Mouse (Mus musculus): ENCODE measurements at regions not wholly inside any gene's neighbourhood (a gene's known extent, or its start where the extent isn't known, plus 50 kb on each side); places are given as distances from the start of the nearest gene placed in this dataset.
A peak's percentile ranks its signal among the peaks of the same experiment; 100 is the strongest.

DNA sequence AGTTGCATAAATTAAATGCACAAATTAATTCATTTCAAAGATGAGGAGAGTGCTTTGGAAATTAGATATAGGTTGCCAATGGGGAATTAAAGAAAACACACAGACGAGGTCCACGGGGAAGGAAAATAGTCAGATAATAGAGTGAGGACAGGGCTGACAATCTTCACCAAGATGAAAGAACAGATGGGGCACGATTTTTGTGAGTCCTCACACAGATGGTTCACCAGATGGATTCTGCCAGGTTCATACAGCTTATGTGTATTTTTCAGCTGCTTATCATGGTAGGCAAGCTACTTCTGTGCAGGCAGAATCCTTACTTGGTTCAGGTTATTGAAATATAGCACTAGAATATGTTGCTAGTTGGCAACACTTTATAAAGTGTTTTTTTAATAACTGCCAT, 1585.4 kb upstream of the Igfbp7 start:
- Histone ChIP-seq H3K27me3 (ENCODE audit: control insufficient read depth, insufficient read depth, low read length) (no peaks in the 10 kb centered on the region), H3K4me1 (replicated peaks; ENCODE audit: control insufficient read depth, insufficient read depth, low read length) (no peaks in the 10 kb centered on the region), H3K4me3 (ENCODE audit: low read depth, low read length) (no peak overlapping the region), H3K4me2 (ENCODE audit: low read depth, low read length, severe bottlenecking) (no peak overlapping the region), H3K9me3 (ENCODE audit: control insufficient read depth, low read length) (no peaks in the 10 kb centered on the region), H3K36me3 (ENCODE audit: control insufficient read depth, insufficient read depth, low read length) (no peaks in the 10 kb centered on the region), H3K9ac (ENCODE audit: low read length) (no peak overlapping the region), H3K27ac (ENCODE audit: low read depth, low read length) (no peak overlapping the region)
- WGBS = 67% methylated on average over 3 of the region's 3 CpGs
- no peak for DNase-seq (ENCODE audit: low spot score)
- 0 out of 2 replicates have a peak, but pooled peaks have one; percentile 49 for ATAC-seq (replicated peaks; ENCODE audit: low FRiP score)

DNA sequence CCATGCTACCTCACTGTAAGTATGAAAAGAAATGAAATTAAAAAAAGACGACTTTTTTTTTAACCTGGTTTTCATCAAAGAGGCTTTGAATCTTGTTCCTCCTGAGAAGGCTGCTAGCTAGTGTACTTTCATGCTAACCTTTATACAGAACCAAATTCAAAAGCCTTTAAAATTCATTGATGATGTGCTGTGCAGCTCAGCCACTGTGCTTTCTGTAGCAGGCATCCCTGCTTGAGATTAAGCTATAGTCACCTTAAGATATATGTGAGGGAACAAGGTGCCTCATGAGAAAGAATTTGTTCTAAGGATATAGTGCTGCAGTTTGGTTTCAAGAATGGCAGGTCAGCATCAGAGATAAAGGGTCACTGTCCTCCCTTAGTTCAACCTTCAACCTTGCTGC, 1581.9 kb upstream of the Igfbp7 start:
- no peak overlapping the region for H3K4me3 ChIP-seq (ENCODE audit: low read depth, low read length)
- H3K9me3 ChIP-seq (ENCODE audit: control insufficient read depth, low read length) = no peaks in the 10 kb centered on the region
- no peaks in the 10 kb centered on the region for H3K4me1 ChIP-seq (replicated peaks; ENCODE audit: control insufficient read depth, insufficient read depth, low read length)
- no peaks in the 10 kb centered on the region for H3K36me3 ChIP-seq (ENCODE audit: control insufficient read depth, insufficient read depth, low read length)
- no peak overlapping the region for H3K9ac ChIP-seq (ENCODE audit: low read length)
- ATAC-seq (replicated peaks; ENCODE audit: low FRiP score) = no peak
- 89% methylated on average over 1 of the region's 1 CpGs for WGBS
- H3K4me2 ChIP-seq (ENCODE audit: low read depth, low read length, severe bottlenecking) = no peak overlapping the region
- no peak for DNase-seq (ENCODE audit: low spot score)
- no peak overlapping the region for H3K27ac ChIP-seq (ENCODE audit: low read depth, low read length)
- H3K27me3 ChIP-seq (ENCODE audit: control insufficient read depth, insufficient read depth, low read length) = no peaks in the 10 kb centered on the region

DNA sequence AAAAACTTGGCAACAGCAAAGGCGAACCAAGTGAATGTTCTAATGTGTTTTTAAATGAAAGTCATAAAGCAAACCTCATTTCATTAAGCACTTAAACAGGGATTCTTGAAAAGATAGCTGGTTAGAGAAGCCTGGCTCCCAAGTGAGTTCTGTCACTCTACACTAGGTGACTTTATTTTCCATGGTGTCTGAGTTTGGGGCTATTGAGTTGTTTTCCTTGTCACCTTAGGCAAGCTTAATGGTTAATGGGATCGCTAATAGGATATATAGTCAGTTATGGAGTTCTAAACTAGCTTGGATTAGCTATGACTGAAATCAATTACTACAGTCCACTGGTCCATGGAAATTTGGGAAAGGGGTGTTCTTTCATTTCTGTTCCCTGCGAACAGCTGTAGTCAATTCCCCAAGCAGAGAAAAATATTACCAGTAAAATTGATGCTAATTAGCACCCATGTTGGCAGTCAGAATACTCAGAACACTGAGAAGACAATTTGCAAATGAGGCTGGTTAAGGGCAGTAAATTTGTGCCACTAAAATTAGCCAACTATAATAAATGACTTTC, 1568.7 kb upstream of the Igfbp7 start:
- DNase-seq (ENCODE audit: low spot score) = no peak
- no peak overlapping the region for H3K9ac ChIP-seq (ENCODE audit: low read length)
- 86% methylated on average over 3 of the region's 3 CpGs for WGBS
- no peaks in the 10 kb centered on the region for H3K4me1 ChIP-seq (replicated peaks; ENCODE audit: control insufficient read depth, insufficient read depth, low read length)
- no peaks in the 10 kb centered on the region for H3K9me3 ChIP-seq (ENCODE audit: control insufficient read depth, low read length)
- ATAC-seq (replicated peaks; ENCODE audit: low FRiP score) = no peak
- no peak overlapping the region for H3K4me3 ChIP-seq (ENCODE audit: low read depth, low read length)
- H3K27me3 ChIP-seq (ENCODE audit: control insufficient read depth, insufficient read depth, low read length) = no peaks in the 10 kb centered on the region
- no peak overlapping the region for H3K27ac ChIP-seq (ENCODE audit: low read depth, low read length)
- no peak overlapping the region for H3K4me2 ChIP-seq (ENCODE audit: low read depth, low read length, severe bottlenecking)
- H3K36me3 ChIP-seq (ENCODE audit: control insufficient read depth, insufficient read depth, low read length) = no peaks in the 10 kb centered on the region

DNA sequence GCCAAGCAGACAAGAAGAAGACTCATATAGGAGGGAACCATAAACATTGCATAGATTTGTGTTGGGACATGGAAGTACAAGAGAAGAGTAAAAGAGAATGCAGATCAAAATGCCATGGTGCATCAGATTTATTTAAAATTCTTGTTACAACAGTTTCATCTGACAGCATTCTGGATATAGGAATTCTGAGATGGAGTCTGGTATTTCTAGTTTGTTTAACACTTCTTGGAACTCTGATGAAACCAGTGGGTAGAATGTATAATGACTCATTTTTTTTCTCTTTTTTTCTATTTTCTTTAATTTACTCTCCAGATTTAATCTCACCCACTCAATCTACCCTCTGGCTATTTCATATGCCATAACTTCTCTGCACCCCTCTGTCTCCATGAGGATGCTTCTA, 1537.9 kb upstream of the Igfbp7 start:
- H3K9me3 ChIP-seq (ENCODE audit: control insufficient read depth, low read length) = no peaks in the 10 kb centered on the region
- no peaks in the 10 kb centered on the region for H3K36me3 ChIP-seq (ENCODE audit: control insufficient read depth, insufficient read depth, low read length)
- DNase-seq (ENCODE audit: low spot score) (no peak), ATAC-seq (replicated peaks; ENCODE audit: low FRiP score) (no peak)
- H3K4me3 ChIP-seq (ENCODE audit: low read depth, low read length) = no peak overlapping the region
- H3K9ac ChIP-seq (ENCODE audit: low read length) = no peak overlapping the region
- H3K27ac ChIP-seq (ENCODE audit: low read depth, low read length) = no peak overlapping the region
- no peaks in the 10 kb centered on the region for H3K27me3 ChIP-seq (ENCODE audit: control insufficient read depth, insufficient read depth, low read length)
- H3K4me1 ChIP-seq (replicated peaks; ENCODE audit: control insufficient read depth, insufficient read depth, low read length) = no peaks in the 10 kb centered on the region
- no peak overlapping the region for H3K4me2 ChIP-seq (ENCODE audit: low read depth, low read length, severe bottlenecking)

DNA sequence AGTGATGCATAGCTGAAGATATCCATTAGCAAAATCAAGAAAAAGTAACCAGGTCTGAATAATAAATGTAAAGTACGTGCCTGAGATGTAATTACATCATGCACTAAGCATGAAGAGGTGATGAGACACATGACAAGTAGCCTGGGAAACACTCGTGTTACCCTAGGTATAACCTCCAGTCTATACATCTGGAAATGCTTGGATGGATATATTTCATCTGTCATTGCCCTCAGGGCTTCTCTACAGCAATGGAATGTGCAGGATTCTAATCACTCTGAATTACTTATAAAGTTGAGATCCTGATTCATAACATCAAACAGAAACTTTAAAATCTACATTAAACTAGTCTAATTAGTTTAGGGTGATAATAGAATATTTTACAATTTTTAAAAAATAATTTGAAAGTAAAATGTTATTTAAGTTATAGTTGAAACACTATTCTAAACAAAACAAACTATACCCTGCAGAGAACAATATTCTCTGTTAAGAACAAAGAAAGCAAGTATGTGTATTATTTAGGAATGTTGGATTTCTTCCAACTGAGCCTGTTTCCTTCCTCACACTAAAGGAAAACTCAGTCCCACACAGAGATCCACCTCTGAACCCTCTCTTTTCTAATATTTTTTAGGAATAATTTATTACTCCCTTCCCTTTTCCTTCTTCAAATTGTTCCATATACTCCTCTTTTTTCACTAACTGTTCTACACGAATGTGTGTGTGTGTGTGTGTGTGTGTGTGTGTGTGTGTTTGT, 1514.2 kb upstream of the Igfbp7 start:
- H3K9me3 ChIP-seq (ENCODE audit: control insufficient read depth, low read length) = no peaks in the 10 kb centered on the region
- no peaks in the 10 kb centered on the region for H3K27me3 ChIP-seq (ENCODE audit: control insufficient read depth, insufficient read depth, low read length)
- DNase-seq (ENCODE audit: low spot score) (no peak), ATAC-seq (replicated peaks; ENCODE audit: low FRiP score) (no peak)
- no peak overlapping the region for H3K27ac ChIP-seq (ENCODE audit: low read depth, low read length)
- no peak overlapping the region for H3K9ac ChIP-seq (ENCODE audit: low read length)
- WGBS = 72% methylated on average over 3 of the region's 3 CpGs
- H3K4me3 ChIP-seq (ENCODE audit: low read depth, low read length) = no peak overlapping the region
- no peak overlapping the region for H3K4me2 ChIP-seq (ENCODE audit: low read depth, low read length, severe bottlenecking)
- H3K4me1 ChIP-seq (replicated peaks; ENCODE audit: control insufficient read depth, insufficient read depth, low read length) = no peaks in the 10 kb centered on the region
- no peaks in the 10 kb centered on the region for H3K36me3 ChIP-seq (ENCODE audit: control insufficient read depth, insufficient read depth, low read length)

DNA sequence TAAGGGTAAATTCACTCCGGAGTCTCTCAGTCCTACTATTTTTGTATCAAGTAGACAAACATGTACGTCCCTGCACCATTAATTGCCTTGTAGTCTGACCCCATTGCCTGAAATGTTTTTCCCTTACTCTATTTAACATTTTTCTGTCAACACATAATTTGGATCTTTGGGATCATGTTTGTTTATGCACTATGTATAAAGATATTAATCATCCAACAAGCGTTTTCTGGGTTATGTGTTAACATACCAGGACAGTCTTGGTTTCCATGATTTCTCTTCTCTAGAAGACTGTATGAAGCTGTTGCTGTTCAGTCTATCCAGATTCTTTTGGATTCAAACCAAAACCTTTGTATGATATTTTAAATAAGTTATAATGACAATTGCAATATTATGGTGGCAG, 1492.3 kb upstream of the Igfbp7 start:
- no peak overlapping the region for H3K4me2 ChIP-seq (ENCODE audit: low read depth, low read length, severe bottlenecking)
- ATAC-seq (replicated peaks; ENCODE audit: low FRiP score) (no peak), DNase-seq (ENCODE audit: low spot score) (no peak)
- no peaks in the 10 kb centered on the region for H3K9me3 ChIP-seq (ENCODE audit: control insufficient read depth, low read length)
- no peaks in the 10 kb centered on the region for H3K27me3 ChIP-seq (ENCODE audit: control insufficient read depth, insufficient read depth, low read length)
- H3K9ac ChIP-seq (ENCODE audit: low read length) = no peak overlapping the region
- H3K36me3 ChIP-seq (ENCODE audit: control insufficient read depth, insufficient read depth, low read length) = no peaks in the 10 kb centered on the region
- H3K27ac ChIP-seq (ENCODE audit: low read depth, low read length) = no peak overlapping the region
- 89% methylated on average over 3 of the region's 3 CpGs for WGBS
- no peaks in the 10 kb centered on the region for H3K4me1 ChIP-seq (replicated peaks; ENCODE audit: control insufficient read depth, insufficient read depth, low read length)
- no peak overlapping the region for H3K4me3 ChIP-seq (ENCODE audit: low read depth, low read length)

DNA sequence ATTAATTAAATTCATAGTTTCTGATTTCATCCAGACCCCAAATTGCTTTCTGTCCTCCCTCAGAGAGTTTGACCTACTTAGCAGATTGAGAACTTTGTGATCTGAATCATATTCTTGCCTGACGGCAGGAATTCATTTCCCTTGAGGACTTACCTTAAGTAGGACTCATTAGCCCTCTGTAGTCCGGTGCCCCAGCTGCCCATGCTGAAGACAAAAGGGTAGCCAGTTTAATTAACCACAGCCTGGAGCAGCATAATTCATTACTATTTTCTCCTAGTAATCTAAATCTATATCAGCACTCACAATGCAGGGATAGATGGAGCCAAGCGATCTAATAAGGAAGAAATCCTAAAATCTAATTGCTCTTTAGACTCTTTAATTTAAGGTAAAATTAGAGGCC, 1470.9 kb upstream of the Igfbp7 start:
- H3K4me2 ChIP-seq (ENCODE audit: low read depth, low read length, severe bottlenecking) = no peak overlapping the region
- no peaks in the 10 kb centered on the region for H3K36me3 ChIP-seq (ENCODE audit: control insufficient read depth, insufficient read depth, low read length)
- H3K4me1 ChIP-seq (replicated peaks; ENCODE audit: control insufficient read depth, insufficient read depth, low read length) = no peaks in the 10 kb centered on the region
- H3K9ac ChIP-seq (ENCODE audit: low read length) = no peak overlapping the region
- no peaks in the 10 kb centered on the region for H3K9me3 ChIP-seq (ENCODE audit: control insufficient read depth, low read length)
- peak; percentile 82 for ATAC-seq (replicated peaks; ENCODE audit: low FRiP score)
- WGBS = 36% methylated on average over 3 of the region's 3 CpGs
- no peak overlapping the region for H3K4me3 ChIP-seq (ENCODE audit: low read depth, low read length)
- H3K27me3 ChIP-seq (ENCODE audit: control insufficient read depth, insufficient read depth, low read length) = no peaks in the 10 kb centered on the region
- H3K27ac ChIP-seq (ENCODE audit: low read depth, low read length) = no peak overlapping the region
- peak; percentile 53 for DNase-seq (ENCODE audit: low spot score)

DNA sequence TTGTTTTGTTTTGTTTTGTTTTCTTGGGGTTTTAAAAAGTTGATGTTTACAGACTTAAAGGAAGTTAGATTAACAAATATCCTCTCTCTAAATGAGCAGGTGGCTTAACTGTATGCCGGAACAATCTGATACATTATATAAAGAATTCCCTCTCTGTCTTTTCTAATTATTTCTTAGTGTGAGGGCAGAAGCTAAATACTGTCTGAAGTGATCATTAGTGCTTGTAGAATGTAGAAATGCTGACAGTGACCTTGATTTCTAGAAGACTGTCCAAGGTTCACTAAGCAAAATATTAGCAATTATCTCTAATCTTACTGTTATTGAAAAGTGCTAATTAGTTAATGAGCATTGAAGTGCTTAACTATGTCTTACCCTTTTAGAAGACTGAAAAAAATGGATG, 1437.3 kb upstream of the Igfbp7 start:
- no peak overlapping the region for H3K27ac ChIP-seq (ENCODE audit: low read depth, low read length)
- 91% methylated on average over 1 of the region's 1 CpGs for WGBS
- no peak overlapping the region for H3K9ac ChIP-seq (ENCODE audit: low read length)

DNA sequence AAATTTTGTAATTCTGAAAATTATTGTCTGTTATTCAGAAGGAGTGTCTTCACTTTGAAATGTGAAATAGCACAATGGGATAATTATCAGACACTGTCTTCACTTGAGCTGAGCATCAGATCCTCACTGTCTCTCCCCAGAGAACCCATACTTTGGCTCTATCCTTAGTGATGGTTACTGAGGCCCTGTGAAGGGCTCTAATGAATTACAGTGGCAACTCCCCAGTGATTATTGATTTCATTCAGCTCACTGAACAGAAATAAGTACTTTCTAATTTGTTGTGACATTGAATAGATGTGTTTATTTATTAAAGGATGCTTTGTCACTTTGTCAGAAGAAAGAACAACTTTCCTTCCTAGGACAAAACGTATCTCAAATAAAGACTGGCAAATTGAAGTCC, 1389.5 kb upstream of the Igfbp7 start:
- Histone ChIP-seq H3K4me3 (ENCODE audit: low read depth, low read length) (no peak overlapping the region), H3K4me1 (replicated peaks; ENCODE audit: control insufficient read depth, insufficient read depth, low read length) (no peaks in the 10 kb centered on the region), H3K9ac (ENCODE audit: low read length) (no peak overlapping the region), H3K9me3 (ENCODE audit: control insufficient read depth, low read length) (no peaks in the 10 kb centered on the region), H3K27ac (ENCODE audit: low read depth, low read length) (no peak overlapping the region), H3K27me3 (ENCODE audit: control insufficient read depth, insufficient read depth, low read length) (no peaks in the 10 kb centered on the region), H3K4me2 (ENCODE audit: low read depth, low read length, severe bottlenecking) (no peak overlapping the region), H3K36me3 (ENCODE audit: control insufficient read depth, insufficient read depth, low read length) (no peaks in the 10 kb centered on the region)
- 61% methylated on average over 1 of the region's 1 CpGs for WGBS
- ATAC-seq (replicated peaks; ENCODE audit: low FRiP score) (no peak), DNase-seq (ENCODE audit: low spot score) (no peak)

More for the DNA sequence above, 1437.3 kb upstream of the Igfbp7 start:
- H3K9me3 ChIP-seq (ENCODE audit: control insufficient read depth, low read length) = no peaks in the 10 kb centered on the region
- no peaks in the 10 kb centered on the region for H3K36me3 ChIP-seq (ENCODE audit: control insufficient read depth, insufficient read depth, low read length)
- H3K4me1 ChIP-seq (replicated peaks; ENCODE audit: control insufficient read depth, insufficient read depth, low read length) = no peaks in the 10 kb centered on the region
- ATAC-seq (replicated peaks; ENCODE audit: low FRiP score) (no peak), DNase-seq (ENCODE audit: low spot score) (no peak)
- H3K27me3 ChIP-seq (ENCODE audit: control insufficient read depth, insufficient read depth, low read length) = no peaks in the 10 kb centered on the region
- H3K4me2 ChIP-seq (ENCODE audit: low read depth, low read length, severe bottlenecking) = no peak overlapping the region
- H3K4me3 ChIP-seq (ENCODE audit: low read depth, low read length) = no peak overlapping the region

Measured in forebrain, embryonic 11.5 days (tissue).